Mouse (Mus musculus) kidney, postnatal 0 days (tissue): Measurements from ENCODE around the gene Cabp4. TPM values are rescaled to one million over a fixed set of nuclear protein-coding genes. Genes with fewer than 3 reads are reported as not detected.
"Not testable (repeated sequence)": the region's sequence is repeated elsewhere in the genome, so short reads cannot be mapped to it uniquely, and the experiment has no call there.

Experiments
- ATAC-seq: fragments of 200-750 bp; cut with Nextera tagmentation; replicated peaks from 2 replicates; pipeline ENCODE4 v1.8.0; 2017; ENCODE audit warnings: low read depth, moderate number of reproducible peaks, moderate TSS enrichment, moderate library complexity; ENCODE audit not compliant: low FRiP score
- DNase-seq: peaks from one replicate; pipeline ENCODE4 v3.0.0-alpha.2; 2016; ENCODE audit warnings: low spot score
- H3K27ac ChIP-seq: fragments of 300-500 bp; sonication (generic); 2 replicates; pipeline ENCODE4 v1.5.1; 2014; ENCODE audit warnings: mild to moderate bottlenecking
- H3K27me3 ChIP-seq: fragments of 300-500 bp; sonication (generic); 2 replicates; pipeline ENCODE4 v1.6.1; 2014; ENCODE audit warnings: low read length, mixed read lengths; ENCODE audit not compliant: insufficient read depth
- H3K36me3 ChIP-seq: fragments of 300-500 bp; sonication (generic); 2 replicates; pipeline ENCODE4 v1.6.1; 2014; ENCODE audit warnings: low read length, mixed read lengths; ENCODE audit not compliant: insufficient read depth
- H3K4me1 ChIP-seq: fragments of 300-500 bp; sonication (generic); replicated peaks from 2 replicates; pipeline ENCODE4 v1.6.1; 2014; ENCODE audit warnings: antibody characterized with exemption, low read length, mixed read lengths; ENCODE audit not compliant: insufficient read depth
- H3K4me2 ChIP-seq: fragments of 300-500 bp; sonication (generic); 2 replicates; pipeline ENCODE4 v1.6.1; 2014; ENCODE audit warnings: mild to moderate bottlenecking, low read length, moderate library complexity, mixed read lengths
- H3K4me3 ChIP-seq: fragments of 300-500 bp; sonication (generic); replicated peaks from 2 replicates; pipeline ENCODE4 v1.5.1; 2014; ENCODE audit warnings: low read depth, low read length
- H3K9ac ChIP-seq: fragments of 300-500 bp; sonication (generic); 2 replicates; pipeline ENCODE4 v1.6.1; 2014; ENCODE audit warnings: low read depth, low read length
- H3K9me3 ChIP-seq: fragments of 300-500 bp; sonication (generic); replicated peaks from 2 replicates; pipeline ENCODE4 v1.6.1; 2016; ENCODE audit warnings: low read length, inconsistent platforms, mixed read lengths
- CTCF ChIP-seq: IDR thresholded peaks from 2 replicates; pipeline ENCODE4 v1.5.1; 2016; ENCODE audit warnings: antibody characterized with exemption, low read depth, mild to moderate bottlenecking, moderate library complexity
- WGBS: fragments of 180-500 bp; shearing (Covaris S2); extraction: QIAGEN DNeasy Blood & Tissue Kit; methylation state at CpG from one replicate; pipeline ENCODE4 v1.1.7; 2014; 5-methylcytosine and 5-hydroxymethylcytosine counted together
- polyA plus RNA-seq: library from polyadenylated mRNA; unstranded; fragments of >200 nt; fragmentation: Nextera tagmentation; extraction: Ambion mirVana; gene quantifications from 2 replicates; pipeline ENCODE4 v1.2.1, GENCODE M21; 2015

The Cabp4 gene
- polyA plus RNA-seq, 1 experiment from 2014 or later = 0.13 TPM

GRCm38 (mm10) chr19:4125741-4126696, 17.8 kb downstream of the Cabp4 start, which contains the start of gene Aip:
Gene Aip (minus strand): TSS chr19:4125858.
- H3K27ac ChIP-seq = peak within 1 kb of the TSS; percentile 66
- peak; percentile 78 for TF ChIP-seq CTCF
- no peaks in the 10 kb centered on the region for H3K27me3 ChIP-seq
- peak within 1 kb of the TSS; percentile 91 for H3K9ac ChIP-seq
- ATAC-seq = peak; percentile 94
- peaks cover 11% of the 10 kb centered on the region for H3K36me3 ChIP-seq
- no peaks in the 10 kb centered on the region for H3K9me3 ChIP-seq
- peak within 1 kb of the TSS; percentile 84 for H3K4me2 ChIP-seq
- peaks cover 14% of the 10 kb centered on the region; the same call in 1 of the 2 replicates for H3K4me1 ChIP-seq
- WGBS = under 1% methylated on average over 64 of the region's 64 CpGs
- peak; percentile 100 for DNase-seq
- peak within 1 kb of the TSS; percentile 77 for H3K4me3 ChIP-seq

GRCm38 (mm10) chr19:4125268-4125667, 18.6 kb downstream of the Cabp4 start:
- ATAC-seq = peak; percentile 15; the same call in 1 of the 2 replicates
- H3K9me3 ChIP-seq, H3K27me3 ChIP-seq, DNase-seq: not testable (repeated sequence)
- H3K27ac ChIP-seq = peak overlapping the region; percentile 54; the same call in 1 of the 2 replicates
- WGBS = 16% methylated on average over 2 of the region's 4 CpGs
- H3K4me2 ChIP-seq = peak overlapping the region; percentile 84
- peak overlapping the region; percentile 77 for H3K4me3 ChIP-seq
- peaks cover 21% of the 10 kb centered on the region for H3K4me1 ChIP-seq
- H3K9ac ChIP-seq = peak overlapping the region; percentile 91
- peaks cover 11% of the 10 kb centered on the region for H3K36me3 ChIP-seq

GRCm38 (mm10) chr19:4124432-4124831, 19.4 kb downstream of the Cabp4 start:
- no peak overlapping the region for H3K4me2 ChIP-seq
- peaks cover 6% of the 10 kb centered on the region for H3K36me3 ChIP-seq
- H3K27ac ChIP-seq = no peak overlapping the region
- DNase-seq (no peak), ATAC-seq (no peak)
- TF ChIP-seq CTCF = no peak
- no peaks in the 10 kb centered on the region for H3K9me3 ChIP-seq
- no peak overlapping the region for H3K4me3 ChIP-seq
- H3K27me3 ChIP-seq = no peaks in the 10 kb centered on the region
- no peak overlapping the region for H3K9ac ChIP-seq
- H3K4me1 ChIP-seq = peaks cover 22% of the 10 kb centered on the region
- 72% methylated on average over 4 of the region's 4 CpGs for WGBS

GRCm38 (mm10) chr19:4122411-4123370, 21.1 kb downstream of the Cabp4 start:
- H3K9ac ChIP-seq = no peak overlapping the region
- H3K9me3 ChIP-seq = no peaks in the 10 kb centered on the region
- WGBS = 84% methylated on average over 7 of the region's 7 CpGs
- H3K27ac ChIP-seq = no peak overlapping the region
- DNase-seq (no peak), ATAC-seq (no peak)
- no peak for TF ChIP-seq CTCF
- H3K4me3 ChIP-seq = no peak overlapping the region
- no peak overlapping the region for H3K4me2 ChIP-seq
- no peaks in the 10 kb centered on the region for H3K27me3 ChIP-seq
- no peaks in the 10 kb centered on the region; the same call in 1 of the 2 replicates for H3K36me3 ChIP-seq
- peaks cover 22% of the 10 kb centered on the region for H3K4me1 ChIP-seq

GRCm38 (mm10) chr19:4121896-4122295, 21.9 kb downstream of the Cabp4 start:
- DNase-seq, H3K4me2 ChIP-seq, H3K9ac ChIP-seq, H3K4me3 ChIP-seq, H3K9me3 ChIP-seq, H3K27me3 ChIP-seq, H3K36me3 ChIP-seq, H3K27ac ChIP-seq, ATAC-seq: not testable (repeated sequence)
- H3K4me1 ChIP-seq = peaks cover 17% of the 10 kb centered on the region
- WGBS = 51% methylated on average over 6 of the region's 6 CpGs
